Mouse (Mus musculus): Measurements from ENCODE around the gene Tle4. TPM values are rescaled to one million over a fixed set of nuclear protein-coding genes. Genes with fewer than 3 reads are reported as not detected.
"Not testable (repeated sequence)": the region's sequence is repeated elsewhere in the genome, so short reads cannot be mapped to it uniquely, and the experiment has no call there.

Tle4 gene
- polyA plus RNA-seq (2012; rRNA removed): 50.3 and 56.5 TPM in 2 replicates

GRCm38 (mm10) chr19:14597917-14598689 lies at the start of gene Tle4:
Gene Tle4 (minus strand): TSS chr19:14598051.
- TF ChIP-seq POLR2A (IDR thresholded peaks at IDR 0.05; ENCODE audit: borderline replicate concordance, extremely low read depth, insufficient read depth, insufficient read length, poor library complexity, severe bottlenecking): peak; percentile 67; the same call in 1 of the 2 replicates
- no peak for TF ChIP-seq CTCF (IDR thresholded peaks at IDR 0.05; ENCODE audit: borderline replicate concordance, extremely low read depth, insufficient read depth, insufficient read length)
- peak; percentile 100 for DNase-seq (ENCODE audit: low read depth)

- no peak for DNase-seq (ENCODE audit: low read depth)
- TF ChIP-seq POLR2A (IDR thresholded peaks at IDR 0.05; ENCODE audit: borderline replicate concordance, extremely low read depth, insufficient read depth, insufficient read length, poor library complexity, severe bottlenecking) (no peak), CTCF (IDR thresholded peaks at IDR 0.05; ENCODE audit: borderline replicate concordance, extremely low read depth, insufficient read depth, insufficient read length) (no peak)
Measured at GRCm38 (mm10) chr19:14645666-14646065, 47.8 kb upstream of the Tle4 start.

GRCm38 (mm10) chr19:14644756-14645155 lies 46.9 kb upstream of the Tle4 start:
- no peak for TF ChIP-seq CTCF (IDR thresholded peaks at IDR 0.05; ENCODE audit: borderline replicate concordance, extremely low read depth, insufficient read depth, insufficient read length)
- no peak for DNase-seq (ENCODE audit: low read depth)

- DNase-seq (ENCODE audit: low read depth): not testable (repeated sequence)
Measured at GRCm38 (mm10) chr19:14643091-14643490, 45.2 kb upstream of the Tle4 start.

- TF ChIP-seq POLR2A (IDR thresholded peaks at IDR 0.05; ENCODE audit: borderline replicate concordance, extremely low read depth, insufficient read depth, insufficient read length, poor library complexity, severe bottlenecking) (no peak), CTCF (IDR thresholded peaks at IDR 0.05; ENCODE audit: borderline replicate concordance, extremely low read depth, insufficient read depth, insufficient read length) (no peak)
- DNase-seq (ENCODE audit: low read depth): no peak
Measured at GRCm38 (mm10) chr19:14642663-14643062, 44.8 kb upstream of the Tle4 start.

GRCm38 (mm10) chr19:14635213-14635928 lies 37.5 kb upstream of the Tle4 start:
- TF ChIP-seq CTCF (IDR thresholded peaks at IDR 0.05; ENCODE audit: borderline replicate concordance, extremely low read depth, insufficient read depth, insufficient read length): no peak
- DNase-seq (ENCODE audit: low read depth): no peak

- TF ChIP-seq CTCF (IDR thresholded peaks at IDR 0.05; ENCODE audit: borderline replicate concordance, extremely low read depth, insufficient read depth, insufficient read length) (no peak), POLR2A (IDR thresholded peaks at IDR 0.05; ENCODE audit: borderline replicate concordance, extremely low read depth, insufficient read depth, insufficient read length, poor library complexity, severe bottlenecking) (no peak)
- no peak for DNase-seq (ENCODE audit: low read depth)
Measured at GRCm38 (mm10) chr19:14623355-14623754, 25.5 kb upstream of the Tle4 start.

GRCm38 (mm10) chr19:14620534-14620933 lies 22.7 kb upstream of the Tle4 start:
- DNase-seq (ENCODE audit: low read depth): no peak
- no peak for TF ChIP-seq POLR2A (IDR thresholded peaks at IDR 0.05; ENCODE audit: borderline replicate concordance, extremely low read depth, insufficient read depth, insufficient read length, poor library complexity, severe bottlenecking)
- TF ChIP-seq CTCF (IDR thresholded peaks at IDR 0.05; ENCODE audit: borderline replicate concordance, extremely low read depth, insufficient read depth, insufficient read length): no peak

- DNase-seq (ENCODE audit: low read depth): peak; percentile 79
- TF ChIP-seq CTCF (IDR thresholded peaks at IDR 0.05; ENCODE audit: borderline replicate concordance, extremely low read depth, insufficient read depth, insufficient read length): no peak
- TF ChIP-seq POLR2A (IDR thresholded peaks at IDR 0.05; ENCODE audit: borderline replicate concordance, extremely low read depth, insufficient read depth, insufficient read length, poor library complexity, severe bottlenecking): no peak
Measured at GRCm38 (mm10) chr19:14619814-14620213, 22.0 kb upstream of the Tle4 start.

GRCm38 (mm10) chr19:14614816-14615215 lies 17.0 kb upstream of the Tle4 start:
- TF ChIP-seq CTCF (IDR thresholded peaks at IDR 0.05; ENCODE audit: borderline replicate concordance, extremely low read depth, insufficient read depth, insufficient read length): no peak
- no peak for TF ChIP-seq POLR2A (IDR thresholded peaks at IDR 0.05; ENCODE audit: borderline replicate concordance, extremely low read depth, insufficient read depth, insufficient read length, poor library complexity, severe bottlenecking)
- no peak for DNase-seq (ENCODE audit: low read depth)

- no peak for DNase-seq (ENCODE audit: low read depth)
- TF ChIP-seq CTCF (IDR thresholded peaks at IDR 0.05; ENCODE audit: borderline replicate concordance, extremely low read depth, insufficient read depth, insufficient read length) (no peak), POLR2A (IDR thresholded peaks at IDR 0.05; ENCODE audit: borderline replicate concordance, extremely low read depth, insufficient read depth, insufficient read length, poor library complexity, severe bottlenecking) (no peak)
Measured at GRCm38 (mm10) chr19:14610542-14611317, 12.9 kb upstream of the Tle4 start.

Measured in brain, embryonic 14.5 days (tissue).